Mouse (Mus musculus) lung, postnatal 14 days (tissue): ENCODE measurements around the gene Mprip.
A peak's percentile ranks its signal among the peaks of the same experiment; 100 is the strongest.
"Not testable (repeated sequence)": the region's sequence is repeated elsewhere in the genome, so short reads cannot be mapped to it uniquely, and the experiment has no call there.

Source experiments
- DNase-seq: peaks from one replicate; pipeline ENCODE4 v3.0.0; 2021

Gene Mprip

DNA sequence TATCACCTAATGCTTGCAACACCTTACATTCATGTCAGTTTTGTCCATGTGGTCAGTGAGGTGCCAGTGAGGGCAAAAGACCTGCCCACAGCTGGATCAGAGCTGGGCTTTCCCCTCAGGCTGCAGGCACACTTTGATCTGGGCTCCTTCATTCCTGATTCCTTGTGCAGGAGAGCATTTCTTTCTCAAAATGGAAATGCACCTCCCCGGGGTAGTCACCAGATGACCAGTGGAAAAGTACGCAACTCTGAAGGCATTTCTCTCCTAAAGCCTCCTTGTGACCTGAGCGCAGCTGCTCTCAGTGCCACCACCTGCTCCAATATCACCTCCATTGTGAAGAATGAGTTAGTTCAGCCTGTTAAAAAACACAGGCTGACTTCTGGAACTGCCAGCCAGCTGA lies at the start of gene Mprip:
Gene Mprip (plus strand): TSS at position 301 of the 400 bp plus-strand sequence.
- no peak for DNase-seq

DNA sequence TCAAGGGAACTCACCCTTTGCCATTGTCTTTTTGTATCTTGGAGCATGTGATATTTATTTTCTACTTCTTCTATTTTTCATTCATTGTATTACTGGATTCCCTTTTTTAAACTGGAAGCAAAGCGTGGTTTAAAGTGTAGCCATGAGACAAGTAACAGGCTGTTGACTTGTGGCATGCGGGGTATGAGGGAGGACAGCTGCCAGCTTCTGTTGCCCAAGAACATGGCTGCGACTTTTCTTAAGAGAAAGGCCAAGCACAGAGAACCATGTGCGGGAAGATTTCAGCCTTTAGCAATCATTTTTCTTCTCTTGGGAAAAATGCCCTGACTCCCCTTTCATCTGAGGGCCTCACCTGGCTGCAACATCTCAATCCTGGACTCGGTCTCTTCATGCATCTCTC lies 49.5 kb upstream of the Mprip start:
- no peak for DNase-seq

DNA sequence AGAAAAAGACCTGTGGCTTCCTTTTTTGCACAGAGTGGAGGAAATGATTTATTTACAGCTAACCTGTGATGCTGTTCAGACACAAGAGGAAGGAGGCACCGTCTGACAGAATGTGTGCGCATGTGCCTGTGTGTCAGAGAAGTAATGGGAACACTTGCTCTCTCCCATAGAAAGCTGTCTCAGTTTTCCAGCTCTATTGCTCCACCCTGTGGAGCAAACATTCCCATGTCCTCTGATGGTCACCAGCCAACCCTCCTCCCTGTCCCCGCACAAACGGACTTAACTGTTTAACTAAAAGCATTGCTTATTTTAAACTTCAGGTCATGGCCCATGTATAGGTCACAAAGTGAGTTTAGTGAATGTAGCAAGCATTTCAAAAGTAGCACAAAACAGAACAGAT lies 47.0 kb upstream of the Mprip start:
- DNase-seq, result peak; percentile 62

DNA sequence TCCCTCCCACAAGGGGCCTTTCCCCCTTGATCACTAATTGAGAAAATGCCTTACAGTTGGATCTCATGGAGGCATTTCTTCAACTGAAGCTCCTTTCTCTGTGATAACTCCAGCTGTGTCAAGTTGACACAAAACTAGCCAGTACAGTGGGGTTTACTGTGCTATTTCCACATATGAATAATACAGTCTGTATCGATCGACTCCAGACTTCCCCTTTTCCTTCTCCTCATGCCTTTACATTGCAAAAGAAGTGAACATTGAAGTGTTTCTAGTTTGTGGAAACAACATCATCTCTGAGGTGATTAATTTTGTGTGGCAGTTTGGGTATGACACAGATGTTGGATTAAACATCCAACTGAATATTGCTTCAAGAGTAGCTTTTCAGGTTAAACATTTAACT lies 44.1 kb upstream of the Mprip start:
- DNase-seq, result not testable (repeated sequence)

DNA sequence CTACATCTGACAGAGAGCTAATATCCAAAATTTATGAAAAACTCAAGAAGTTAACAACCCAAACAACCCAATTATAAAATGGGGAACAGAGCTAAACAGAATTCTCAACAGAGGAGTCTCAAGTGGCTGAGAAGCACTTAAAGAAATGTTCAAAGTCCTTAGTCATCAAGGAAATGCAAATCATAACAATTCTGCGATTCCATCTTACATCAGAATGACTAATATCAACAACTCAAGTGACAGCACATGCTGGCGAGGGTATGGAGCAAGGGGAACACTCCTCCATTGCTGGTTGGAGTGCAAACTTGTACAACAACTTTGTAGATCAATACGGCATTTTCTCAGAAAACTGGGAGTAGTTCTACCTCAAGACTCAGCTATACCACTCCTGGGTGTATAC lies 38.9 kb upstream of the Mprip start:
- DNase-seq, result no peak

DNA sequence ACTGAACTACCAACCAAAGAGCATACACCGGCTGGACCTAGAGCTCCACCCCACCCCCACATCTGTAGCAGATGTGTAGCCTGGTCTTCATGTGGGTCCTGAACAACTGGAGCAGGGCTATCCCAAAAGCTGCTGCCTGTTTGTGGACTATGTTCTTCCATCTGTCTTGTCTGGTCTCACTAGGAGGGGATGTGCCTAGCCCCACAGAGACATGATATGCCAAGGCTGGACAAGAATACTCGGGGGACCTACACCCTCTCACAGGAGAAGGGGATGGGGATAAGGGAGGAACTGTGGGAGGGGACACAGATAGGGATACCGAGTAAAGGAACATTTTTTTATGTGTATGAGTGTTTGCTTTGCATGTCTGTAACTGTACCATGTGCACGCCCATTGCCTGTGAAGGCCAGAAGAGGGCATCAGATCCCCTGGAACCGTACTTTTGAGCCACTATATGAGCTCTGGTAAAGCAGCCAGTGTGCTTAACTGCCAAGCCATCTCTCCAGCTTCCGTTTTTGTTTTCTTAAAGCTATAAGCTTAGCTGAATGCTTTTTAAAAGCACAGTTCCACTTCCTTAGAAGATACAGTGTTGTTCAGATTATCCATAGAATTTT lies 37.0 kb upstream of the Mprip start:
- peak; percentile 72 for DNase-seq

DNA sequence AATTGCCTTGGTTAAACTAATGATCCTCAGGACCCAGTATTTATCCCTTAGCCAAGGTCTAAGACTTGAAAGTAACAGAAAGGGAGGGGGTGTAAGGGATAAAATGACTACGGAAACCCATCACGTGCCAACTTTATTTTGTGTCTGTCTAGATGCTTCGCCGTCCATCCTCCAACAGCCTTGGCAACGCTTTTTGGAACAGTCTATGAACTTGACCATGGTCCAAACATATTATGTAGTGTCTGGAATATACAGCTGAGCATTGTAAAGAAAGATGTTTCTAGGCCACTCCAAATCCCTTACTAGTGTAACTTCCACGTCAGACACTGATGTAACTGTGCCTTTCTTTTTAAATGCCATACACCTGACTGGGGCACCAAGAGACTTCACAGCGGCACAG lies 34.9 kb upstream of the Mprip start:
- no peak for DNase-seq

DNA sequence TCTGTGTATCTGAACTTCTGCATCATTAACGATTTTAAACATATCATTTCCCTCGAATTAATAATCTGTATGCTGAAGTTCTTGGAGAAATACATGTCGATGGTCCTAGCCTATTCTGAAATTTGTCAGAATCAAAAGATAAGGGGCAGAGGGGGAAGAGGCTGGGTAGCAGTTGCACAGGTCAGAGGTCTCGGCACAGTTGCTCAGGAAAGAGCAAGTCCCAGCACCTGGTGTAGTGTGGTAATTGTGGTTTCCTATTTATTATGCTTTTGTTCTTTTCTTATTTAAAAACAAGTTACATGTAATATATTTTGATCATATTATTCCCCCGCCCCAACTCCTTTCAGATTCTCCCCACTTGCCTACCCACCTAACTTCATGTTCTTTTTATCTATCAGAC lies 32.9 kb upstream of the Mprip start:
- no peak for DNase-seq

DNA sequence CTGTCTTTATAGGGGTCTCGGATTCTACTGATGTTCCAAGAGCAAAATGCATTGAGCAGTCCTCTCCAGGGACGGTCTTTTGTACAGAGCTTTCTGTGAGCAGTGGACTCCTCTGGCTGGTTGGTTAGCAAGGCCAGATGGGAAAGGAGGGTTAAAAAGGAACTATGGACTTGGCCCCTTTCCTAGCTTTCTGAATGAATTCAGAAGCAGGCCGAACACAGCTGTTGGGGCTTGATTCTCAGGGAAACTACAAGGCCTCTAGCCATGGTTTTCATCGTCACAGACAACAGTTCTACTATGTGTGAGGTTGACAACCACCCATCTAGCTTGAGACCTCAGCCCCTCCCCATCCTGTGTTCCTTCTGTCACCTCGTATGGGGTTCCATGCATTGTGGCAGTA lies 31.2 kb upstream of the Mprip start:
- no peak for DNase-seq

DNA sequence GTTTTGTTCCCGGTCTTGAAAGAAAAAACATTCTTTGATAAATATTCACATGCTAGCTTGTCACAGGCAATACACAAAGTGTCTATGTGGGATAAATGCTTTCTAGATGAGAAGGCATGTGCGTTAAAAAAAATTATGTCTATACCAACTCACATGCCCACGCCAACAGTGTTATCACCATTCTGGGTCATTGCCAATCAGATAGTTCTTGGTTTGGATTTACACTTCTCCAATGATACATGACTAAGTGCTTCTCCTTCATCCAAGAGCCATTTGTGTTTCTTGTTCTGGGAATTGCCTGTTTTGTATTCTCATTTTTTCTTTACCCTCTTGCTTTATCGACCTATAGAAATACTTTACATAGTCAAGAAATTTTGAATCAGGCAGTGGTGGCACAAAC lies 29.1 kb upstream of the Mprip start:
- DNase-seq, result no peak

DNA sequence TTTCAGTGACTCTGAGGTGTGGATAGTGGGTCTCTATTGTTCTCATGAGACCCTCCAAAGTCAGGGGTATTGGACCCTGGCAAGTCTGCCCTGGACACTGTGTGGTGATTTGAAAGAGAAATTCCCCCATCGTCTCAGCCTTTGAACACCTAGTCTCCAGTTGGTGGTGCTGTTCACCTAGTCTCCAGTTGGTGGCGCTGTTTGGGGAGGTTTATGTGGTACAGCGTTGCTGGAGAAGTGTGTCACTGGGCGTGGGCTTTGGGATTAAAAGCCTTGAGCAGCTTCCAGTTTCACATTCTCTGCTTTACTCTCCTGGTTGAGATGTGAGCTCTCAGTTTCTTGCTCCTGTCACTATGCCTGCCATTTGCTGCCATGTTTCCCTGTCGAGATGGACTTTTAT lies 28.1 kb upstream of the Mprip start:
- peak; percentile 76 for DNase-seq

DNA sequence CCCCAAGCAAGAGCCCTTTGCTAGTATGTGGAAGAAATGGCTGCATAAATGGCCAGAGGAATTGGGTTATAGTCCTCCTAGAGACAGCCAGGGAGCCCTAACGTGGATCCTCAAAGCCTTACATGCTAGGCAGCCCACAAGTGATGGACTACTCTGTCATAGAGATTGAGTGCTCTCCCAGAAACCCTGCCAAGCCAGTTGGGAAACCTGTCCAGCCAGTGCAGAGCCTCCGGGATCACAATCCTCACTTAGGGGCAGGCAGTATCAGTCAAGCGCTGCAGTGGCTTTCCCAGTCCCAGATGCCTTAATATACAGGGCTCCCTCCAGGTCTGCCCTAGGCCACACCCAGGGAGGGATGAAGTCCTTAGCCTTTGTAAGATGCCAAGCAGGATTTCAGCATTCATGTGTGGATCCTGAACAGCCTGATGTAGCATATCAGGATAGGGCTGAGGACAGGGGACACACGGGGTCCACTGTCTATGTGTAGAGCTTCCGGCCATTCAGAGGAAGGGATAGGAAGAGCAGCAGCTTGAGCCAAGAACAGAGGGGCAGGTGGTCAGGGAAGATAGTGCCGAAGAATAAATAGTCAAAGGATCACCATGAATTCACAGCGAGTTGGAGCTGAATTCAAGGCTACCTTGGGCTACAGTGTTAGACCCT lies 27.0 kb upstream of the Mprip start:
- no peak for DNase-seq

DNA sequence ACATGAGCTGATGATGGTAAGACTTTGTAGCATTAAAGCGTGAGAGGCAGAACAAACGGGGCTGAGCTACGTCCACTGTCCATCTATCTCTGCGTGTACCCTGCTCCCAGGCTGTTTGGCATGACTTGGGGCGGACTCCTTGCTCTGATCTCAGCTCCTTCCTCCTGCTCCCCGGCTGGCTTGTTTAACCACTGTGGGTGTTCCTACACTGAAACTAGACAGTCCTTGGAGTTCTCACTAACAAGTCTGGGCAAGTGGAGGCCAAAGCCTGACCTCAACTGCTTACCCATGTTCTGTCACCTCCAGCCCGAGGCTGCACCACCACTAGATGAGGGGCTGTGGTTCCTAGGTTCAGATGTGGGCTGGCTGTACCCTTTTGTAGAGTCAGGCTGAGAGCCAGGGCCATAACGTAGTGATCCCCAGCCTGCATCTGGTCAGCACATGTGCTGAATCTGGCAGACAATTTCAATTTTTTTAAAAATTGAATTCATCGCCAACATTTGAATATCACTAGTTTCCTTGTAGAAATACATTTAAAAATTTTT lies 25.8 kb upstream of the Mprip start:
- no peak for DNase-seq

DNA sequence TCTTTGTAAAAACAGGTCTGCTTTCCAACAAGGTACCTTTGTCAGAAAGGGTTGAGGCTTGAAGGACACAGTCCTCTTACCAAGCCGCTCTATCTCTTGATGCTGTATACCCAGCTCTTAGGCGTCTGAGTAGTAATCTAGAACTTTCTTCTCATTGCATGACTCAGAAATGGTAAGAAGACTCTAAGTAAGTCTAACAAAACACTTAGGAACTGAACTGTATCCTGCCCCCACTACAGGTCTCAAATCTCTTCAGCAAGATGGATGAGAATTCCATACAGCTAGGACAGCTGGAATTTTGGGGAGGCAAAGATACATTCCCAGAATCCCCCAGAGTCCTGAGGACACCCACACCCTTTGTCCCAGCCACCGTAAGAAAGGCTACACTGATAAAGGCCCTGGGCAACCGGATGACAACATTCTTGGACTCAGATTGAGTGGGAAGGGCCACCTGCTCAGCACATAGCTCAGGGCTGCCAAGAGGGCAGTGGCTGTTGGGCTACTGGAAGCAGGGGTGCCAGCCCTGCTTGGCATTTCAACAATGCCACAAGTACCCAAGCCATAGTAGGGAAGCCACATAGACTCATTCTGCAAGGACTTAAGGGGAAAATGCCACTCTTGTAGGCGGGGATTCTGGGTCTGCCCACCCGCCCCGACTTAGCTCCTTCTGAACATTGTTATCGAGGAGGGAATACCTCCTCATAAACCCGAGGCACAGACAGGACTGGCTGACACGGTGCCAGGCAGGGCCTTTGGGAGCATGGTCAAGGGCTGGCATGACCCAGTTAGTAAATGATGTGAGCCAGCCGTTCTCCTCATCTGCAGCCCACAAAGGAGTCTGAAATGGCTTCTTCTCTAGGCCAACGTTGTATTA lies 25.0 kb upstream of the Mprip start:
- DNase-seq, result no peak

DNA sequence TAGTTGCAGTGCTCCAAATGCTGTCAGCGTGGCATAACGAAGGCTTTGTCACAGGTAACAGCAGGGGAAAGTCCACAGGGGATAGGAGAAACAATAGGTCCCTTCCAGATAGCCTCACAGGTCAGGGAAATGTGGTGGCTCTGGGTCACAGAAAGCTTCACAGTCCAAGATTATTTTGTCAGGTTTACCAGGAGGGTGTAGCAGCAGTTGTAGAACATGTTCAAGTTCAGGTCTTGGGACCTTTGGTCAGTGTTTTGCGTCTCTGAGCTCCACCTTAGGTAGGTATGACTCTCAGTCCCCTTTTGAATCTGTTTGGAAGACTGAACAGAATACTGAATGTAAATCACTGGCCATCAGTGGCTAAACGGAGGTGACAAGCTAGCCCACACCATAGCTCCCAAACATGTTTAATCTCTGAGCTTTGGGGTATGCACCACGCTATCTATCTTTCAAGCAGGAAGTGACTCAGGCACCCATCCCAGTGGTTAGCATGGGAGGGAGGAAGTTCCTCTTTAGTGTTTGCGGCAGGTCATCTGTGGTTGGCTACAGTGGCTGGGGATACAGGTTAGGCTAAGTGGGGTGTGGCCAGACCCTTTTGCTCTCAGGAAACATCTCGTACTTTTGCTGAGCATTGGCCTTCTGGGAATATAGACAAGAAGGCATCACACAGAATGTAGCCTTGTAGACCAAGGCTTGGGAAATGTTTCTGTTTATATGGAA lies 24.2 kb upstream of the Mprip start:
- DNase-seq, result no peak

DNA sequence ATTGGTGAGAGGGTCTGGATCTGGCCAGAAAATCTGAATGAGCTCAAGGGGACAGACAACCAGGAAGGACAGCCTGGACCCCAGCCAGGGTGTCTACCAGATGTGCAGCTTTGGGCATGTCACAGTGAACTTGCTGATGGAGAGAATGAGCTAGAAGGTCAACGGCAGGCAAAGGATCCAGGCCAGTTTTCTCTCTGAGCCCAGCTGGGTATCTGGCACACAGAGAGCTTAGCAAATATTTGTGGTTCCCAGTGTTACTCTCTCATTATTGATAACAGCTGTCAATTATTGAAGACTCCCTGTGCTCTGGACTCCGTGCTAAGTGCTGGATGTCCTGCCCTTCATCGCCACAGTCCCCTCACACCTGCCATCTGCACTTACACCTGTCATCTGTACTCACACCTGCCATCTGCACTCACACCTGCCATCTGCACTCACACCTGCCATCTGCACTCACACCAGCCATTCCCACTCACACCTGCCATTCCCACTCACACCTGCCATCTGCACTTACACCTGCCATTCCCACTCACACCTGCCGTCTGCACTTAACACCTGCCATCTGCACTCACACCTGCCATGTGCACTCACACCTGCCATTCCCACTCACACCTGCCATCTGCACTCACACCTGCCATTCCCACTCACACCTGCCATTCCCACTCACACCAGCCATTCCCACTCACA lies 21.0 kb upstream of the Mprip start:
- no peak for DNase-seq

DNA sequence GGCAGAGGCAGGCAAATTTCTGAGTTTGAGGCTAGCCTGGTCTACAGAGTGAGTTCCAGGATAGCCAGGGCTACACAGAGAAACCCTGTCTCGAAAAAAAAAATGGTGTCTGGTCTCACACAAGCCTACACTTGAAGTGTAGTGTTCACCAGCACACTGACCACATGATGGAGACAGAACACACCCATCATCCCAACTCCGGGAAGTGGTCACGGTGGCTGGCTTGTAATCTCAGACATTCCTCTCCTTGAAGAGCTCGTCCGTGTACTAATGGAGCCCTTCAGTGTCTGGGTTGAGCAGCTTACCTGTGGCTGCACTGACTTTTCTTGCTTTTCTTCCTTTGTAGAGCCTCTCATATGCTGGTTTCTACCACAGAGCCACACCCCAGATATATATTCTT lies 19.9 kb upstream of the Mprip start:
- no peak for DNase-seq

DNA sequence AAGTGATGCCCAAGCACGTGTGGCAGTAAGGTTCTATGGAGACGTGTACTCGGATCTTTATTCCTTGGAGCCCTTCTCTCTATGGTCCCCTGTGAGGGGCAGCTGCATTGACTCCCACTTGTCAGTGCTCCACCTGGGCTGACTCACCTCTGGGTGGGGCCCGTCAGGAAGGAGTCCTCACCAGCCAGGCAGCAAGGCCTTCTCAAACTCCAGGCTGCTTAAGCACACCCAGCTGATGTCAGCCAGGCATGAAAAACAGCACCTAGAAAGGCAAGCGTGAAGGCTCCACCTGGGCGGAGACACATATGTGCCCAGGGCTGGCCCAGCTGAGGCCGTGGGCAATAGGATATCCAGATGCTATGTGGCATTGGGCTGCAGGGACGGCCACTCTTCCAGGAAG lies 18.7 kb upstream of the Mprip start:
- no peak for DNase-seq

DNA sequence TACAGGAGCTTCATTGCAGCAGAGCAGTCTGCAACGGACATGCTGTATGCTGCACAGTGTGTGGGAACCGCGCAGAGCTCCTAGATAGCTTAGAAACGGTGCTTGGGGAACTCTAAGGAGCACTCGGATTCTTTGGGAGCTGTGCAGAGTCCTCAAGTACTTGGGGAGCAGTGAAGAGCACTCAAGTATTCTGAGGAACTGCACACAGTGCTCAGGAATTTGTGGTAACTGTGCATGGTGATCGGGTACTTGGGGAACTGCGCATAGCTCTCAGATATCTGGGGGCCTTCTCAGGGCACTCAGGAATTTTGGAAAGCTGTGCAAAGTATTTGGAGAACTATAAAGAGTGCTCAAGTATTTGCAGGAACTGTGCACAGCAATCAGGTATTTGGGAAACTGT lies 16.1 kb upstream of the Mprip start:
- DNase-seq, result no peak

DNA sequence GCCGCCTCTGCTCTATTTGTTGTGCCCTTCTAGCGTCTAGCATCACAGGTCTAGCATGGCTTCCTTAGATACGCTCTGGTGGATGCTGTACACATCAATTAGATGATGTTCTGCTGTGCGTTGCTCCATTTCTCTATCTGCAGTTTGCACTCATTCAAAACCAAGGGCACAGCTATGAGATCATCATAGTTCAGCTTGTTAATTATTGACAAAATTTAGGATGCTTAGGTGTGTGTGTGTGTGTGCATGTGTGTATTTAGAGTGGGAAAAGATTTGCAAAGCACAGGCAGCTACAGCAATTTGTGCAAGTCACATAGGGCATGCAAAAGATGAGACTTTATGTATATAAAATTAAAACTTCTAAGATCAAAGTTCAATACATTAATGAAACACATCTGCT lies 12.0 kb upstream of the Mprip start:
- no peak for DNase-seq

DNA sequence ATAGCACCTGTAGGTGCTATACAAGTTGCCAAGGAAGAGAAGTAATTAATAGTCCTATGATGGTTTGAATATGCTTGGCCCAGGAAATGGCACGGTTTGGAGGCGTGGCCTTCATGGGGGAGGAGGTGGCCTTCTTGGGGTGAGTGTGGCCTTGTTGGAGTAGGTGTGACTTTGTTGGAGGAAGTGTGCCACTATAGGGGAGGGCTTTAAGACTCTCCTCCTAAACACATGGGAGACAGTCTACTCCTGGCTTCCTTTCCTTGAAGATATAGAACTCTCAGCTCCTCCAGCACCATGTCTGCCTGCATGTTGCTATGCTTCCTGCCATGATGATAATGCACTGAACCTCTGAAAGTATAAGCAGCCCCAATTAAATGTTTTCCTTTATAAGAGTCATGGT lies 8.1 kb upstream of the Mprip start:
- no peak for DNase-seq

DNA sequence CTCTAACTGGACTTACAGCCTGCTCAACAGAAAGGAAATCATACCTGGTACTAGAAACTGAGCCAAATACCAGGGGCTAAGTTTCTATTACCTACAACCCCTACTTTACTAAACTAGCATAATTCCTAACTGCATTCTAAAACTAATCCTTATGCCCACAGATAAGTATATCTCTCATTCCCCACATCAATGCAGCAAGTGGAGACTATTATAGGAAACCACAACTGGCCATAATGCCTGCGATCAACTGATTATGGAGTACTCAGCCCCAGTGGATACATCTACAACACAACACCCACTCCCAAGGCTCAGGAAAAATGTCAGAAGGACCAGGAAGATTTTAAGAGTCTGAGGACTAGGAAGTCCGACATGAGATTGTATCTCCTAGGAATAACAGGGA lies 7.6 kb upstream of the Mprip start:
- DNase-seq, result no peak

DNA sequence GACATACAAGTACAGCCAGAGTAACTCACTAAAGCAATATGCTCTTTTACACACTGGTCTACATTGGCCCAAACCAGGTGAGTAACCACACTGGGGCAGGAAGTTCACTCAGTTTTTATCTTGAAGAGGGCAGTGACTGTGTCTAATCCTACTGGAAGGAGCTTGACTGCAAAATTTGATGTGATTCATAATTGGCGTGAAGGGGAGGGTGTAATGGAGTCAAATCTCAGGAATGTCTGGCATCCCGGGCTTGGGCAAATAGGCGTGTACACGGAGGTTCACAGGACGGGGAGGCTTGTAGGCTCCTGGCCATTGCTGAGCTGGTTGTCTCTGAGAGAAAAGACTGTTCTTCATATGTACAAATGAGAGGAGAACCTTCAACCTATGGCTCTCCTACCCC lies 5.8 kb upstream of the Mprip start:
- DNase-seq, result no peak
